Mouse (Mus musculus) activated CD4-positive, CD25-positive, alpha-beta regulatory T cell, adult 9 weeks (primary cell): ENCODE data around the gene Prl8a1. TPM values are rescaled to one million over a fixed set of nuclear protein-coding genes. Genes with fewer than 3 reads are reported as not detected.

Source experiments
- polyA plus RNA-seq: library from polyadenylated mRNA; unstranded; fragments of 100-300 nt; shearing (Covaris generic); gene quantifications from one replicate; pipeline ENCODE4 v1.2.1, GENCODE M21; 2017

Gene Prl8a1
- not detected for polyA plus RNA-seq

GRCm38 (mm10) chr13:27582071-27582470 is at the start of gene Prl8a1:
Prl8a1 (minus strand) TSS chr13:27582171.

GRCm38 (mm10) chr13:27610482-27610881 is 28.5 kb upstream of the Prl8a1 start, which contains the start of gene Prl7b1:
Prl7b1 (minus strand) TSS chr13:27610582.

GRCm38 (mm10) chr13:27564506-27564905 is 17.5 kb downstream of the Prl8a1 start, which contains the start of gene Prl8a9:
Prl8a9 (minus strand) TSS chr13:27564606.

Other genes starting within 250 kb of the Prl8a1 start
- gene Prl8a2, start 236.5 kb downstream of the Prl8a1 start, polyA plus RNA-seq: not detected
- gene Prl2b1, start 191.3 kb downstream of the Prl8a1 start, polyA plus RNA-seq: not detected
- gene Prl8a6, start 143.5 kb downstream of the Prl8a1 start, polyA plus RNA-seq: not detected
- gene Prl8a8, start 69.0 kb downstream of the Prl8a1 start, polyA plus RNA-seq: not detected
- gene Prl8a9, start 17.6 kb downstream of the Prl8a1 start, polyA plus RNA-seq: not detected
- not detected for gene Prl7b1, start 28.4 kb upstream of the Prl8a1 start, polyA plus RNA-seq
- gene Prl7a1, start 60.3 kb upstream of the Prl8a1 start, polyA plus RNA-seq: not detected
- not detected for gene Prl7a2, start 85.9 kb upstream of the Prl8a1 start, polyA plus RNA-seq
- gene Prl7d1, start 134.6 kb upstream of the Prl8a1 start, polyA plus RNA-seq: not detected
- not detected for gene Prl7c1, start 198.6 kb upstream of the Prl8a1 start, polyA plus RNA-seq
- gene Prl2a1, start 219.5 kb upstream of the Prl8a1 start, polyA plus RNA-seq: not detected